Mouse (Mus musculus) liver, embryonic 11.5 days (tissue): ENCODE measurements around the gene Hoxa10. TPM values are rescaled to one million over a fixed set of nuclear protein-coding genes. Genes with fewer than 3 reads are reported as not detected.

Experiments
- ATAC-seq: fragments of 200-750 bp; cut with Nextera tagmentation; replicated peaks from 2 replicates; pipeline ENCODE4 v1.8.0; 2017; ENCODE audit warnings: moderate number of reproducible peaks, mild to moderate bottlenecking, moderate TSS enrichment, moderate library complexity; ENCODE audit not compliant: low FRiP score
- DNase-seq: peaks from one replicate; pipeline ENCODE4 v3.0.0-alpha.2; 2017; ENCODE audit warnings: low spot score
- H3K27ac ChIP-seq: fragments of 300-500 bp; sonication (generic); 2 replicates; pipeline ENCODE4 v1.5.1; 2014; ENCODE audit warnings: mild to moderate bottlenecking, low read depth, low read length, control low read depth
- H3K27me3 ChIP-seq: fragments of 300-500 bp; sonication (generic); replicated peaks from 2 replicates; pipeline ENCODE4 v1.6.1; 2014; ENCODE audit warnings: low read length, mixed read lengths; ENCODE audit not compliant: control insufficient read depth, insufficient read depth
- H3K36me3 ChIP-seq: fragments of 300-500 bp; sonication (generic); 2 replicates; pipeline ENCODE4 v1.6.1; 2014; ENCODE audit warnings: mild to moderate bottlenecking, low read length, moderate library complexity, mixed read lengths; ENCODE audit not compliant: control insufficient read depth, insufficient read depth
- H3K4me1 ChIP-seq: fragments of 300-500 bp; sonication (generic); replicated peaks from 2 replicates; pipeline ENCODE4 v1.6.1; 2014; ENCODE audit warnings: low read length, mixed read lengths; ENCODE audit not compliant: control insufficient read depth, insufficient read depth
- H3K4me2 ChIP-seq: fragments of 300-500 bp; sonication (generic); 2 replicates; pipeline ENCODE4 v1.6.1; 2014; ENCODE audit warnings: mild to moderate bottlenecking, control low read depth, moderate library complexity
- H3K4me3 ChIP-seq: fragments of 300-500 bp; sonication (generic); 2 replicates; pipeline ENCODE4 v1.5.1; 2014; ENCODE audit warnings: low read depth, low read length, control low read depth
- H3K9ac ChIP-seq: fragments of 300-500 bp; sonication (generic); 2 replicates; pipeline ENCODE4 v1.6.1; 2014; ENCODE audit warnings: low read depth, low read length, control low read depth
- H3K9me3 ChIP-seq: fragments of 300-500 bp; sonication (generic); 2 replicates; pipeline ENCODE4 v1.6.1; 2016; ENCODE audit warnings: low read length, inconsistent platforms, mixed read lengths; ENCODE audit not compliant: control insufficient read depth
- WGBS: fragments of 180-500 bp; shearing (Covaris S2); extraction: QIAGEN DNeasy Blood & Tissue Kit; methylation state at CpG from one replicate; pipeline ENCODE4 v1.1.7; 2014; 5-methylcytosine and 5-hydroxymethylcytosine counted together
- polyA plus RNA-seq: library from polyadenylated mRNA; unstranded; fragments of >200 nt; fragmentation: Nextera tagmentation; extraction: Ambion mirVana; gene quantifications from 2 replicates; pipeline ENCODE4 v1.2.1, GENCODE M21; 2014

Gene Hoxa10
- polyA plus RNA-seq, 1 experiment from 2014 or later: 2.2 TPM

GRCm38 (mm10) chr6:52236806-52237205, 3.8 kb downstream of the Hoxa10 start:
- no peaks in the 10 kb centered on the region for H3K36me3 ChIP-seq
- H3K4me1 ChIP-seq: no peaks in the 10 kb centered on the region
- ATAC-seq (no peak), DNase-seq (no peak)
- no peak overlapping the region for H3K4me3 ChIP-seq
- H3K27me3 ChIP-seq: peaks cover 98% of the 10 kb centered on the region
- no peaks in the 10 kb centered on the region for H3K9me3 ChIP-seq
- H3K27ac ChIP-seq: no peak overlapping the region
- no peak overlapping the region for H3K9ac ChIP-seq
- WGBS: 11% methylated on average over 3 of the region's 3 CpGs
- no peak overlapping the region for H3K4me2 ChIP-seq

- Histone ChIP-seq H3K4me1 (no peaks in the 10 kb centered on the region), H3K4me2 (no peak overlapping the region), H3K27ac (no peak overlapping the region), H3K4me3 (no peak overlapping the region), H3K9me3 (no peaks in the 10 kb centered on the region), H3K27me3 (peaks cover 96% of the 10 kb centered on the region), H3K36me3 (no peaks in the 10 kb centered on the region), H3K9ac (no peak overlapping the region)
- DNase-seq (no peak), ATAC-seq (no peak)
- WGBS: 23% methylated on average over 6 of the region's 6 CpGs
These were observed 4.8 kb downstream of the Hoxa10 start for GRCm38 (mm10) chr6:52235866-52236265.

- ATAC-seq (no peak), DNase-seq (no peak)
- no peaks in the 10 kb centered on the region for H3K9me3 ChIP-seq
- no peak overlapping the region for H3K4me2 ChIP-seq
- no peaks in the 10 kb centered on the region for H3K36me3 ChIP-seq
- 29% methylated on average over 9 of the region's 9 CpGs for WGBS
- H3K27ac ChIP-seq: no peak overlapping the region
- peaks cover 96% of the 10 kb centered on the region for H3K27me3 ChIP-seq
- H3K4me3 ChIP-seq: no peak overlapping the region
- no peaks in the 10 kb centered on the region for H3K4me1 ChIP-seq
- no peak overlapping the region for H3K9ac ChIP-seq
These were observed 5.4 kb downstream of the Hoxa10 start for GRCm38 (mm10) chr6:52235267-52235666.

- DNase-seq (no peak), ATAC-seq (no peak)
- Histone ChIP-seq H3K36me3 (no peaks in the 10 kb centered on the region), H3K9me3 (no peaks in the 10 kb centered on the region), H3K9ac (no peak overlapping the region), H3K4me3 (peak overlapping the region; percentile 26), H3K27ac (no peak overlapping the region), H3K4me1 (no peaks in the 10 kb centered on the region), H3K27me3 (peaks cover 96% of the 10 kb centered on the region), H3K4me2 (no peak overlapping the region)
- 2% methylated on average over 67 of the region's 68 CpGs for WGBS
These were observed 6.1 kb downstream of the Hoxa10 start for GRCm38 (mm10) chr6:52234428-52235140.

GRCm38 (mm10) chr6:52233546-52234427, 6.9 kb downstream of the Hoxa10 start:
- DNase-seq: no peak
- Histone ChIP-seq H3K9me3 (no peaks in the 10 kb centered on the region), H3K27me3 (peaks cover 98% of the 10 kb centered on the region), H3K4me2 (no peak overlapping the region), H3K36me3 (no peaks in the 10 kb centered on the region), H3K27ac (no peak overlapping the region), H3K4me3 (peak overlapping the region; percentile 26), H3K4me1 (no peaks in the 10 kb centered on the region), H3K9ac (no peak overlapping the region)
- WGBS: 2% methylated on average over 70 of the region's 70 CpGs
- no peak for ATAC-seq

- no peak overlapping the region; the same call in 1 of the 2 replicates for H3K4me2 ChIP-seq
- no peaks in the 10 kb centered on the region for H3K4me1 ChIP-seq
- H3K4me3 ChIP-seq: no peak overlapping the region
- no peaks in the 10 kb centered on the region for H3K9me3 ChIP-seq
- H3K36me3 ChIP-seq: no peaks in the 10 kb centered on the region
- 3% methylated on average over 23 of the region's 23 CpGs for WGBS
- H3K27me3 ChIP-seq: peaks cover 96% of the 10 kb centered on the region
- H3K9ac ChIP-seq: no peak overlapping the region
- ATAC-seq: no peak
- DNase-seq: no peak
- H3K27ac ChIP-seq: no peak overlapping the region
These were observed 7.6 kb downstream of the Hoxa10 start for GRCm38 (mm10) chr6:52232984-52233545.

GRCm38 (mm10) chr6:52232568-52232965, 8.1 kb downstream of the Hoxa10 start:
- Histone ChIP-seq H3K27me3 (peaks cover 96% of the 10 kb centered on the region), H3K36me3 (no peaks in the 10 kb centered on the region), H3K4me2 (peak overlapping the region; percentile 23; the same call in 1 of the 2 replicates), H3K9me3 (no peaks in the 10 kb centered on the region), H3K9ac (no peak overlapping the region), H3K4me3 (0 out of 2 replicates have a peak overlapping the region, but pooled peaks have one; percentile 1), H3K27ac (no peak overlapping the region), H3K4me1 (no peaks in the 10 kb centered on the region)
- DNase-seq (no peak), ATAC-seq (no peak)
- 1% methylated on average over 18 of the region's 18 CpGs for WGBS

- Histone ChIP-seq H3K9ac (no peak overlapping the region), H3K4me1 (no peaks in the 10 kb centered on the region), H3K36me3 (no peaks in the 10 kb centered on the region), H3K27ac (no peak overlapping the region), H3K4me2 (no peak overlapping the region; the same call in 1 of the 2 replicates), H3K27me3 (peaks cover 96% of the 10 kb centered on the region), H3K9me3 (no peaks in the 10 kb centered on the region), H3K4me3 (0 out of 2 replicates have a peak overlapping the region, but pooled peaks have one; percentile 1)
- WGBS: 2% methylated on average over 18 of the region's 18 CpGs
- DNase-seq (no peak), ATAC-seq (no peak)
These were observed 8.6 kb downstream of the Hoxa10 start for GRCm38 (mm10) chr6:52231885-52232567.
